Mouse (Mus musculus): ENCODE measurements at regions not wholly inside any gene's neighbourhood (a gene's known extent, or its start where the extent isn't known, plus 50 kb on each side); places are given as distances from the start of the nearest gene placed in this dataset.

DNA sequence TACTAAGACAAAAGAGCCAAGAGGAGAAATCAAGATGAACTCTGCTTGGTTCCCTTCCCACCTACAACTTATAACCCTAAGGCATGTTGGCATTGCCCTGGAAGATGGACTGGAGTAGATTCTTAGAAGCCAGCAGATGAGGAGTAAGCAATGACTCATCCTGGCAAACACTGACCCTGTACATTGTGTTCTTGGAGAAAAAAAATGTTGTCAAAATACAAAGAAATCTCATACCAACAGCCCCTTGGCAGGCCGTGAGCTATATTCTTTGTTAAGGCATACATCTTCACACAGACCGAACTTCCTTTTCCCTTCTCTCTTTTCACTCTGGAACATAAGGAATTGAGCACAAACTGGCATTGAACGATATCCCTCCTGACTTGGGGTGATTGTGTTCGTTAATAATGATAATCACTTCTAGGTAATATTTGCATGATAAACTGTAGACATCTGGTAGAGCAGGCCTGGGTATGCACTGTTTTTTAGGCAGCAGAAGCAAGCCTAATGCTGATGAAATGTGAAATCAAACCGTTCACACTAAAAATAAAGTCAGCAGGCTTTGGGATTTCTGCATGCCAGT, 787.7 kb downstream of the Tmem114 start:
- Histone ChIP-seq H3K9me3 (replicated peaks) (no peaks in the 10 kb centered on the region), H3K27ac (no peak overlapping the region), H3K27me3 (no peaks in the 10 kb centered on the region), H3K9ac (no peak overlapping the region), H3K4me2 (no peak overlapping the region), H3K4me1 (0 out of 2 replicates have a peak, but pooled peaks cover 4% of the 10 kb centered on the region), H3K36me3 (no peaks in the 10 kb centered on the region), H3K4me3 (replicated peaks) (no peak overlapping the region)
- ATAC-seq (replicated peaks; ENCODE audit: low FRiP score): no peak
- WGBS: 82% methylated on average over 5 of the region's 5 CpGs

GRCm38 (mm10) chr16:7636326-7636725, 788.6 kb downstream of the Tmem114 start:
- Histone ChIP-seq H3K27me3 (no peaks in the 10 kb centered on the region), H3K9me3 (replicated peaks) (no peaks in the 10 kb centered on the region), H3K4me1 (0 out of 2 replicates have a peak, but pooled peaks cover 5% of the 10 kb centered on the region), H3K27ac (no peak overlapping the region), H3K4me3 (replicated peaks) (no peak overlapping the region), H3K4me2 (no peak overlapping the region), H3K36me3 (no peaks in the 10 kb centered on the region), H3K9ac (no peak overlapping the region)
- 66% methylated on average over 5 of the region's 5 CpGs for WGBS
- ATAC-seq (replicated peaks; ENCODE audit: low FRiP score): no peak

DNA sequence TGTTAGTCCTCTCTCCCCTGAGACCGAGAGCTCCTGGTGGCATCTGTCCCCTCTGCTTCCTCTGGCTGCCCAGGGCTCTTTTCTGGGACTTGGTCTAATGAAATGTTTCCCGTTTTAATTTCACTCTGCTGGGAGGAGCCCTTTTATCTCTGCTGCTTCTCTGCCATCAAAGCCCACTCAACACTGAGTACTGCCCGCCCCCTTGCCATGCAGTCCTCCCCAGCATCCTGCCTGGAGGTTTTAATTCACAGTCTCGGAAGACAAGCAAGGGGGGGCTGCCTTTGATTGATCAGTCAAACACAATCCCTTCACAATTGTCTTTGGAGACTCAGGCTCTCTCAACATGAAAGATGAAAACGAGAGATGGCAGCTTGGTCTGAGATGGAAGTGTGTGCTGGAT, 792.5 kb downstream of the Tmem114 start:
- H3K36me3 ChIP-seq: no peaks in the 10 kb centered on the region
- no peak overlapping the region for H3K4me2 ChIP-seq
- H3K4me3 ChIP-seq (replicated peaks): no peak overlapping the region
- WGBS: 16% methylated on average over 5 of the region's 5 CpGs
- H3K4me1 ChIP-seq: 0 out of 2 replicates have a peak, but pooled peaks cover 5% of the 10 kb centered on the region
- no peak overlapping the region for H3K9ac ChIP-seq
- no peaks in the 10 kb centered on the region for H3K9me3 ChIP-seq (replicated peaks)
- H3K27me3 ChIP-seq: no peaks in the 10 kb centered on the region
- H3K27ac ChIP-seq: no peak overlapping the region
- no peak for ATAC-seq (replicated peaks; ENCODE audit: low FRiP score)

GRCm38 (mm10) chr16:7628351-7628750, 796.6 kb downstream of the Tmem114 start:
- 54% methylated on average over 8 of the region's 8 CpGs for WGBS
- Histone ChIP-seq H3K36me3 (no peaks in the 10 kb centered on the region), H3K4me2 (no peak overlapping the region), H3K4me1 (0 out of 2 replicates have a peak, but pooled peaks cover 5% of the 10 kb centered on the region), H3K9ac (no peak overlapping the region), H3K9me3 (replicated peaks) (no peaks in the 10 kb centered on the region), H3K4me3 (replicated peaks) (no peak overlapping the region), H3K27ac (no peak overlapping the region), H3K27me3 (no peaks in the 10 kb centered on the region)
- ATAC-seq (replicated peaks; ENCODE audit: low FRiP score): no peak

GRCm38 (mm10) chr16:7606602-7607001, 818.3 kb downstream of the Tmem114 start:
- no peaks in the 10 kb centered on the region for H3K36me3 ChIP-seq
- H3K9me3 ChIP-seq (replicated peaks): no peaks in the 10 kb centered on the region
- no peak overlapping the region for H3K27ac ChIP-seq
- no peak overlapping the region for H3K9ac ChIP-seq
- no peak for ATAC-seq (replicated peaks; ENCODE audit: low FRiP score)
- no peak overlapping the region for H3K4me2 ChIP-seq
- H3K4me3 ChIP-seq (replicated peaks): no peak overlapping the region
- H3K27me3 ChIP-seq: no peaks in the 10 kb centered on the region
- H3K4me1 ChIP-seq: peaks cover 3% of the 10 kb centered on the region; the same call in 1 of the 2 replicates
- WGBS: 63% methylated on average over 2 of the region's 2 CpGs

GRCm38 (mm10) chr16:7602428-7602827, 822.5 kb downstream of the Tmem114 start:
- ATAC-seq (replicated peaks; ENCODE audit: low FRiP score): no peak
- Histone ChIP-seq H3K4me2 (no peak overlapping the region), H3K27ac (no peak overlapping the region), H3K36me3 (no peaks in the 10 kb centered on the region), H3K9ac (no peak overlapping the region), H3K4me1 (peaks cover 3% of the 10 kb centered on the region; the same call in 1 of the 2 replicates), H3K9me3 (replicated peaks) (no peaks in the 10 kb centered on the region), H3K4me3 (replicated peaks) (no peak overlapping the region), H3K27me3 (no peaks in the 10 kb centered on the region)
- WGBS: 34% methylated on average over 1 of the region's 1 CpGs

DNA sequence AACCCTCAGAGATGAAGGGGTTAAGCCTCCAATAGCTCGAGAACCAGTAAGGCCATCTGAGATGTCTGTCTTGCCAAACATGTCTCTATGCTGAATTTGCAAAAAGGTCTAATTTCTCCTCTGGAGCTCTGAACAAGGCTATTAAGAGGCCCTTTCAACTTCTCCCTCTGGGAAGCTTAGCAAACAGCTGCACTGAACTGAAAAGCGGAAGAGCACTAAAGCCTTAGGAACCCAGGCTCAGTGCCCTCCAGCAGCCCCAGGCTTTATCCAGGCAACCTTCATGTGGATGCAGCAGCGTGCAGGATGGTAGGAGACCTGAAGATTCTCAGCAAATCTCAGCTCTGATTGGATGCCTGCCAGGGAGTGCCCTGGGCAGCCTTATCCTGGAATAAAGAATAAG, 850.1 kb downstream of the Tmem114 start:
- no peaks in the 10 kb centered on the region for H3K36me3 ChIP-seq
- H3K4me1 ChIP-seq: no peaks in the 10 kb centered on the region
- WGBS: 55% methylated on average over 3 of the region's 3 CpGs
- no peak overlapping the region for H3K27ac ChIP-seq
- no peak overlapping the region for H3K4me3 ChIP-seq (replicated peaks)
- no peaks in the 10 kb centered on the region for H3K9me3 ChIP-seq (replicated peaks)
- H3K9ac ChIP-seq: no peak overlapping the region
- H3K27me3 ChIP-seq: no peaks in the 10 kb centered on the region
- no peak for ATAC-seq (replicated peaks; ENCODE audit: low FRiP score)
- H3K4me2 ChIP-seq: no peak overlapping the region

- no peak overlapping the region for H3K9ac ChIP-seq
- 65% methylated on average over 2 of the region's 2 CpGs for WGBS
- no peaks in the 10 kb centered on the region for H3K4me1 ChIP-seq
- H3K27ac ChIP-seq: no peak overlapping the region
- no peaks in the 10 kb centered on the region for H3K36me3 ChIP-seq
- peaks cover 2% of the 10 kb centered on the region; the same call in 1 of the 2 replicates for H3K9me3 ChIP-seq (replicated peaks)
- H3K4me3 ChIP-seq (replicated peaks): no peak overlapping the region
- H3K4me2 ChIP-seq: no peak overlapping the region
- no peak for ATAC-seq (replicated peaks; ENCODE audit: low FRiP score)
- no peaks in the 10 kb centered on the region for H3K27me3 ChIP-seq
Measured at GRCm38 (mm10) chr16:7560841-7561240, 864.1 kb downstream of the Tmem114 start.

DNA sequence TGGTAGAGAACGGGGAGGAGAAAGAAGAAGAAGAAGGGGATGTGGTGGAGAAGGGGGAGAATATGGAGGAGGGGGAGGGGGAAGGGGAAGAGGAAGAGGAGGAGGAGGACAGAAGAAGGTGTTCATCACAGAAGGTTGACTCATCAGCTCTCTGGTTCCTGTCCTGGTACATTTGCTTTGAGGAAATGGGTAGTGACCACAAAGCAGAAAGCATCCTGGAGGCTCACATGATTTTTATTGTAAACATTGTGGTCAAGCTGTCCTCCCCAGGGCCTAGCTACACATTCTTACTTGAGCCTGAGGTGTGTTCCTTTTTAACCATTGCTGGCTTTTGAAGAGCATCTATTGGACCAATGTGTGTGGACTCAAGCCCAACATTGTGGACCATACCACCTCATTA, 865.8 kb downstream of the Tmem114 start:
- no peak for ATAC-seq (replicated peaks; ENCODE audit: low FRiP score)
- no peaks in the 10 kb centered on the region for H3K9me3 ChIP-seq (replicated peaks)
- no peaks in the 10 kb centered on the region for H3K27me3 ChIP-seq
- H3K4me2 ChIP-seq: no peak overlapping the region
- H3K36me3 ChIP-seq: no peaks in the 10 kb centered on the region
- 93% methylated on average over 1 of the region's 1 CpGs for WGBS
- H3K4me3 ChIP-seq (replicated peaks): no peak overlapping the region
- H3K27ac ChIP-seq: no peak overlapping the region
- no peak overlapping the region for H3K9ac ChIP-seq
- no peaks in the 10 kb centered on the region for H3K4me1 ChIP-seq

GRCm38 (mm10) chr16:7558637-7559036, 866.3 kb downstream of the Tmem114 start:
- Histone ChIP-seq H3K4me1 (no peaks in the 10 kb centered on the region), H3K9me3 (replicated peaks) (no peaks in the 10 kb centered on the region), H3K36me3 (no peaks in the 10 kb centered on the region), H3K4me3 (replicated peaks) (no peak overlapping the region), H3K27ac (no peak overlapping the region), H3K4me2 (no peak overlapping the region), H3K27me3 (no peaks in the 10 kb centered on the region), H3K9ac (no peak overlapping the region)
- ATAC-seq (replicated peaks; ENCODE audit: low FRiP score): no peak
- 78% methylated on average over 1 of the region's 1 CpGs for WGBS

DNA sequence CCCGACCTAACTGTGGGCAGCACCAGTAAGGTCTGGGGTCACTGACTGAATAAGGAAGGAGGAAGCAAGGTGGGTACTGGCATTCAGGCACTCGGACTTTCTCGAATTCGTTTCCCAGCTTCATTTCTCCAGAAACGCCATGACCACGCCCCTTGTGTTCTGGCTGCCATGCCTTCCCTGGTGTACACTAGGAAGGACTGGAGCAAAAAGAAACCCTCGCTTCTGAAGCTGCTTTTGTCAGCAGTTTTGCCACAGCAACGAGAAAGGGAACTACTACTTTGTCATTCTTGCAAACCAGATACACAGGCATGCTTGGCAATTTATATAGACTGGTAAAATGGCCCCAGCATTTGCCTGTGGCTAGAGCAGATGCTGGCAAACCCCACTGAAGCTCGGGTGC, 869.0 kb downstream of the Tmem114 start:
- Histone ChIP-seq H3K9me3 (replicated peaks) (no peaks in the 10 kb centered on the region), H3K27me3 (no peaks in the 10 kb centered on the region), H3K4me3 (replicated peaks) (no peak overlapping the region), H3K4me2 (no peak overlapping the region), H3K9ac (no peak overlapping the region), H3K36me3 (no peaks in the 10 kb centered on the region), H3K4me1 (no peaks in the 10 kb centered on the region), H3K27ac (no peak overlapping the region)
- 90% methylated on average over 9 of the region's 9 CpGs for WGBS
- no peak for ATAC-seq (replicated peaks; ENCODE audit: low FRiP score)

DNA sequence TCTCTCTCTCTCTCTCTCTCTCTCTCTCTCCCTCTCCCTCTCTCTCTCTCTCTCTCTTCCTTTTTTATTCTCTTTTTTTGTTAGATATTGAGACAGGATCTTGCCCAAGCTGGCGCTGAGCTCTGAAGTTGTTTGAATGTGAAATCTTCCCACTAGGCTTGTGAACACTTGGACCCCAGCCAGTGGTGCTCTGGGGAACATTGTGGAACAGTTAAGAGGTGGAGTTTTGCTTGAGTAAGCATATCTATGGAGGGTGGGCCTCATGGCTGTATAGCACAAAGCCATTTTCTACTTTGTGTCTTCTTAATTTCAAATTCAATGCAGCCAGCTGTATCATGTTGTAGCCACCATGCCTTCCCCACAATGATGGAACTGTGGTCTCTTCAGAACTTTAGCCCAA, 875.4 kb downstream of the Tmem114 start:
- Histone ChIP-seq H3K9ac (no peak overlapping the region), H3K27ac (no peak overlapping the region), H3K27me3 (no peaks in the 10 kb centered on the region), H3K4me2 (no peak overlapping the region), H3K36me3 (no peaks in the 10 kb centered on the region), H3K4me1 (no peaks in the 10 kb centered on the region), H3K4me3 (replicated peaks) (no peak overlapping the region), H3K9me3 (replicated peaks) (no peaks in the 10 kb centered on the region)
- WGBS: 77% methylated on average over 1 of the region's 1 CpGs
- no peak for ATAC-seq (replicated peaks; ENCODE audit: low FRiP score)

DNA sequence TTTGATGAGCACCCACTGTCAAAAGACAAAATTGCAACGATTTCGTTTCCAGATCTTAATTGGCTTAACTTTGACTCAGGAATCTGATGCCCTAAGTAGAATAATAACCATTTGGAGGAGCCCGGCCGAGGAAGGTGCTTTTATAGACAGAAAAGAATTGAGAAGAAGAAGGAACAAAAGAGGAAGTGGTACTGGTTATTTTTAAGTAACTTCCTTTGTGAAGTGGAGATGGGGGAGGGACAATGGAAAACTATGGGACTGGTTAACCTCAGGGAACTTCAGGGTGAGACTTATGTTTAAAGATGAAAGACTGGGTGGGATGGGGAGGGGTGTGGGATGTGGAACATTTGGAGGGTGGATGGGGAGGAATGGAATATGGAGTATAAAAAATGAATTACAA, 880.9 kb downstream of the Tmem114 start:
- no peak for ATAC-seq (replicated peaks; ENCODE audit: low FRiP score)
- no peak overlapping the region for H3K4me2 ChIP-seq
- no peak overlapping the region for H3K4me3 ChIP-seq (replicated peaks)
- H3K36me3 ChIP-seq: no peaks in the 10 kb centered on the region
- no peaks in the 10 kb centered on the region for H3K27me3 ChIP-seq
- 65% methylated on average over 4 of the region's 4 CpGs for WGBS
- no peak overlapping the region for H3K27ac ChIP-seq
- H3K4me1 ChIP-seq: no peaks in the 10 kb centered on the region
- H3K9ac ChIP-seq: no peak overlapping the region
- H3K9me3 ChIP-seq (replicated peaks): no peaks in the 10 kb centered on the region
